Mouse (Mus musculus) left cerebral cortex, postnatal 25 days (tissue): ENCODE measurements around the gene Slc4a1. TPM values are rescaled to one million over a fixed set of nuclear protein-coding genes. Genes with fewer than 3 reads are reported as not detected.

Source experiments
- DNase-seq, 2 experiments: peaks; one replicate each; pipeline ENCODE4 v3.0.0; 2022; ENCODE audit warnings: low spot score in 2 of 2, mixed read lengths in 1 of 2
- intact Hi-C: fragments of 180-260 bp; cut with DNase I; formaldehyde crosslinking; loops from one replicate; pipeline ENCODE4 v1.15.1; 2025
- microRNA-seq, 2 experiments: library from miRNA; unstranded; fragments of <30 nt; microRNA quantifications; one replicate each; pipeline ENCODE4 v1.2.0; 2022
- total RNA-seq, 2 experiments: library from RNA; stranded (reverse); gene quantifications; 2 replicates each; pipeline ENCODE4 v1.2.3; 2021

Slc4a1 gene
- total RNA-seq, 2 experiments from 2014 or later: 0.62 to 0.73 TPM

DNA sequence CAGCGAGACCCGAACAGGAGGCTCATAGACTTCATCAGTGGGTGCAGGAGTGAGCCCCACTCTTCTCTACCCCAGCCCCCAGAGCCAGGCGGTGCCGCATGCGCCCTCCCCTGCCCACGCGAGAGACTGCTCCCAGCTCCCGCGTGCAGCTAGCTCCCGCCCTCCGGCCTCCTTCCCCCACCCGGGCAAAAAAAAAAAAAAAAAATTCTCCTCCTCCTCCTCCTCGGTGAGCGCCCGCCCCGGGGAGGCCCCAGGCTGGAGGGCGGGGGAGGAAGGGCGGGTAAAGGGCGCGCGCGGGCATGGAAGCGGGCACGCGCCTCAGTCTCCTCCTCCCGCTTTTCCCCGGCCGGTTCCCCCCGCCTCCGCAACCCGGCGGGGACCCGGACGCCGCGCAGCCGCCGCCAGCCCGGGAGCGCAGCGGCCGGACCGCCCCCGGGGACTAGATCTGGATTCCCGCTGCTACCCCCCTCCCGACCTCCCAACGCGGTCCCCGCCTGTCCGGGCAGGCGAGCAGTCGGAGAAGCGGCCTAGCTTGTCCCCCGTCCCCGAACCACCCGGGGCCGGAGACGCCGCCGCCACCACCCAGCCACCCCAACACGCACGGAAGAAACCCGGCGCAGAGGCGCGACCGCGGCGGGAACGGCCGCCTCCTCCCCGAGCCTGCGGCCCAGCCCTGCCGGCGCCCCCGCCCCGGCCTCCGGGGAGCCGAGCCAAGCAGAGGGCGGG is 49.3 kb downstream of the Slc4a1 start:
- peak; percentile 84 to 86 for DNase-seq
- intact Hi-C loops: loop anchor here (1.0 to 2.0 kb wide), 2 partner anchors 20 to 91 kb away; partner anchors contain the start of genes Atxn7l3 and Slc25a39

GRCm38 (mm10) chr11:102315690-102316571 is 50.1 kb downstream of the Slc4a1 start:
- intact Hi-C loops: loop anchor here (1.0 to 2.0 kb wide), 2 partner anchors 19 to 91 kb away; partner anchors contain the start of genes Atxn7l3 and Slc25a39
- DNase-seq: no peak

- intact Hi-C loops: no loop called here
- no peak for DNase-seq
Measured at GRCm38 (mm10) chr11:102314321-102314720, 51.7 kb downstream of the Slc4a1 start.

DNA sequence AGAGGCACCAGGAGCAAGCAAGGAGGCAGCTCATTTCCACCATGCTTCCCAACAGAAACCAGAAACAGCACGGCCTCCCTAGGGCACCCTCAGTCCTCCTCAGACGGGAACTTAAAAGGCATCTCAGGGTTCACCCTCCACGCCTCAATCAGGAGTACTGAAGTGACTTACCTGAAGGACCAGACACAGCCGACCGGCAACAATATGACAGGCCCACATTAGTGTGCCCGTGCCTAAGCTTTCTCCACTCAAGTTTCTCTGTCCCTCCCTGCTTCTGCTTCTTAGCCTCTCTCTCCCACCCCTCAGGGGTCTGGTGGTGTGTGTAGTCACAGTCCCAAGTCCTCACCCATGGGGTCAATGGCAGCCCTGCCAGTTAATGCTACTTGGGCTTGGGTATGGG is 53.4 kb downstream of the Slc4a1 start:
- DNase-seq: peak in 1 of 2 experiments; percentile 1
- intact Hi-C loops: no loop called here

DNA sequence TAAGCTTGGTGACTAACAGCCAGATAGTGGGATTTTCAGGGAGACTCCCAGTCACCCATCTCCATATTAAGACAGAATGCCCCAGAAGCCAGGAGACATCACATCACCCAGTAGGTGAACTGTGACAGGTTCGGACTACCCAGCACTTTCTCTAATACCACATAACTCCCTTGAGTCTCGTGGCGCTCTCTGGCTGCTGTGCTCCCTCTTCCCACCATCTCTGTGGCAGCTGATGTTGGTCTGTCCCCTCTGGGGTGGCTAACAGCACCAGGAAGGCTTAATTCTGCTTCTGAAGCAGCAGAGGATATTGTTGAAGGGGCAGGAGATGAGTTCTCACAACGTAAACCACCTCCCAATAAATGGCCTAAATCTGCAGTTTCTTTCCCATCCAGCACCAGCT is 54.0 kb downstream of the Slc4a1 start:
- no peak for DNase-seq
- intact Hi-C loops: no loop called here

- DNase-seq: no peak
- intact Hi-C loops: no loop called here
Measured at GRCm38 (mm10) chr11:102310768-102311695, 55.0 kb downstream of the Slc4a1 start.

DNA sequence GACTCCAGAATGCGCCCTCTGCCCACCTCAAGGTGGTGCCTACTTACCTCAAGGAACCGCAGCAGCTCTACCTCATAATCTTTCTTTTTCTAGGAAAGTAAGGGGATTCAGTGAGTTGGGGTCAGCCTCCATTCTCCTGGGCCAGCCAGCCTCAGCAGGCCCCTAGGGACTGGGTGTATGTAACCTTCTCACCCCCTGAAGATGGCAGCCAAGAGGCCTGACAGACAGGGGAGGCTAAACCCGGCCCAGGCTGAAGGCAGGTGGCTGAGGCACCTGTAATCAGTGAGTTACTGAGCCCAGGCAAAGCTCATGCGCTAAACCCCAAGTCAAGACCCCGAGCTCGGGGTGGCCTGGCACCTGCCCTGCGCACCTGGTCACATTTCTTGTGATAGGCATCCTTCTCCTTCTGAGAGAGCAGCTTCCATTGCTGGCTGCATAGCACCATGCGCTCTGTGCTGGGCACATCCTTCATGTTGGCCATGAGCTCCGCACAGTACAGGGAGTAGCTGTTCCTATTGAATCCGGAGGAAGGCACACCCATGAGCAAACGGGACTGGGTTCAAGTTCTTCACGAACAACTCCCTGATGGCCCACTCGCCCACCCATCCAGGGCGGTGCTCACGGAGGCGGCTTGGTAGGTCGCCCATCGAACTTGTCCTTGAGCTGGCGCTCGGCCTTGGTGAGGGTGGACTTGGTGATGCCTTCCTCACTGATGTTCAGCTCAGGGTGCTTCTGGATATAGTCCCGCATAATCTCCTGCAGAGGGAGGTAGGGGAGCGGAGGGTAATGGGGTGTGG is 56.0 kb downstream of the Slc4a1 start:
- DNase-seq: no peak
- intact Hi-C loops: loop anchor here (1.0 to 2.0 kb wide), 2 partner anchors 97 to 124 kb away; partner anchors contain the start of gene Slc25a39

DNA sequence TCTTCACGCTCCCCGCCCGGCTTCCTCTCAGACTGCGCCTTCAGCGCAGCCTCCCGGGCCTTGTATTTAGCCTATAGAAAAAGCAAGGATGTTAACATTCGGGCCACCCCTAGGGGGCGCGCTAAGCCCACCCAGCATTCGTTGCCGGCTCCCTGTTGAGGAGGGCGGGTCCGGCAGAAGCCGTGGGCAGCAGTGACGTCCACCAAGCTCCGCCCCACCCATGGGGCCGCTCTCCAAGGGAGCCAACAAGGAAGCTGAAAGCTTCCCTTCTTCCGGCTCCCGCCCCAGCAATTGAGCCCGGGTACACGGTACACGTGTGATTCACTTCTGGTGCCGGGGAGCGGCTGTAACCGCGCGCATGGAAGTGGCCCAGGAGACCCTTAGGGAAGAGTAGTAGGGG is 57.0 kb downstream of the Slc4a1 start:
- DNase-seq: peak; percentile 95 to 99
- intact Hi-C loops: loop anchor here (1.0 to 2.0 kb wide), 3 partner anchors 11 to 125 kb away; partner anchors contain the start of gene Slc25a39

GRCm38 (mm10) chr11:102308104-102308503 is 57.9 kb downstream of the Slc4a1 start:
- DNase-seq: no peak
- intact Hi-C loops: loop anchor here (1.0 to 2.0 kb wide), 2 partner anchors 10 to 99 kb away; partner anchors contain the start of gene Slc25a39

DNA sequence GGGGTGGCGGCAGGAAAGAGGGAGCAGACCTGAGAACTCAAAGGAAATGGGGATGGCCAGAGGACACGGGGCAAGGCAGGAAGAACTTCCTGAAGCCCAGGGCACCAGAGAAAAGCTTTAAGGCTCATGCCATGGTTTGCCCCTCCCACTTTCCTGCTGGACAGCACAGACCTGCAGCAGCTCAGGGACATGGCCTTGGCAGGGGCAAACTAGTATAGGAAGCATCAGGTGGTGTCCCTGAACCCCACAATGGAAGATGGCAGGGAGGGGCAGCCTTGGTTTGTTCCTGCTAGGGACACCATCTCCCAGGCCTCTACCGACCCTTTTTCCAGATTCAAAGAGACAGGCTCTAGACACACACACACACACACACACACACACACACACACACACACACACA is 60.6 kb downstream of the Slc4a1 start:
- intact Hi-C loops: no loop called here
- DNase-seq: no peak

DNA sequence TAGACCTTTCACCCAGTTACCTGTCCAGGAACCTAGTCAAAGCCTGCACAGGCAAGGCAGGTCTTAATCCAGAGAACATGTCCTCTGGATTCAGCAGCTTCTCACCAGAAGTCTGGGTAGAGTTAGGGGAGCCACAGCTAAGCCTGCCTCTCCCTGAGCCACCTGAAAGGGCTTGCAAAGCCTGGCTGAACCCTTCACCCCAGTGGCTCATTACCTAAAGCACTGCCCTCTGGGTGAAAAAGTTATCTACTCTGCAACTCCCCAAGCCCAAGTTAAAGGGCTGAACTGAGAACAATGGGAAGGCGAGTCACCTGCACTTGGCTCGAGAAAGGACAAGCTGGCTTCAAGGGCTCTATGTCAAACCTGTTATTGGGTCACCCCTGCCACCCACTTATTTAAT is 61.9 kb downstream of the Slc4a1 start:
- intact Hi-C loops: no loop called here
- no peak for DNase-seq

DNA sequence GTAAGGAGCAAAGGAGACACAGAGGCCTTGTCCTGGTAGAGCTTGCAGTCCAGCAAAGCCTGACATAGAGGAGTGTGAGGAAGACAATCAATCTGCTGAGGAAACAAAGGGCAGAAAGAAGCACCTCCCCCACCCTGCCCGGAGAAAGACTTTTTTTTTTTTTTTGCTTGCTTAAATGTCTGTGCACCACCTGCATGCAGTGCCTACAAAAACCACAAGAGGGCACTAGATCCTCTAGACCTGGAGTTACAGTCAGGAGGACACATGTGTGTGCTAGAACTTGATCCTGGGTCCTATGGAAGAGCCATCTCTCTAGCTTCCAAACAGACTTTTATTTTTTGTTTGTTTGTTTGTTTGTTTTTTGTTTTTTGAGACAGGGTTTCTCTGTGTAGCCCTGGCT is 66.2 kb downstream of the Slc4a1 start:
- peak in 1 of 2 experiments; percentile 53 for DNase-seq
- intact Hi-C loops: no loop called here

Small RNAs within 50 kb of the gene (microRNA-seq; reads per million reads assigned to microRNA genes)
- 0 reads per million in 2 experiments for gene Mir6930

Other genes starting within 250 kb of the Slc4a1 start
- not detected for gene Nags, start 220.7 kb downstream of the Slc4a1 start, total RNA-seq
- 10 to 100 TPM; 24.8 to 28.0 TPM for gene Tmem101, start 209.8 kb downstream of the Slc4a1 start, total RNA-seq
- 10 to 100 TPM; 58.3 to 66.4 TPM for gene Lsm12, start 180.9 kb downstream of the Slc4a1 start, total RNA-seq
- gene G6pc3, start 176.6 kb downstream of the Slc4a1 start, total RNA-seq: 10 to 100 TPM; 55.7 to 61.8 TPM
- 100 to 1,000 TPM; 243 to 261 TPM for gene Hdac5, start 136.0 kb downstream of the Slc4a1 start, total RNA-seq
- gene BC030867, start 117.3 kb downstream of the Slc4a1 start, total RNA-seq: 1 to 10 TPM in 1 of 2 experiments, under 1 TPM in 1; 0.94 to 1.1 TPM
- 1 to 10 TPM; 1.2 TPM for gene Asb16, start 97.5 kb downstream of the Slc4a1 start, total RNA-seq
- 10 to 100 TPM; 67.8 to 71.4 TPM for gene Tmub2, start 81.3 kb downstream of the Slc4a1 start, total RNA-seq
- 100 to 1,000 TPM; 231 to 242 TPM for gene Atxn7l3, start 69.6 kb downstream of the Slc4a1 start, total RNA-seq
- gene Ubtf, start 46.5 kb downstream of the Slc4a1 start, total RNA-seq: 100 to 1,000 TPM; 123 to 127 TPM
- 100 to 1,000 TPM; 441 to 469 TPM for gene Rundc3a, start 27.2 kb upstream of the Slc4a1 start, total RNA-seq
- gene Slc25a39, start 41.7 kb upstream of the Slc4a1 start, total RNA-seq: 10 to 100 TPM; 58.8 to 64.8 TPM
- 10 to 100 TPM; 58.3 to 71.3 TPM for gene Grn, start 64.1 kb upstream of the Slc4a1 start, total RNA-seq
- 100 to 1,000 TPM; 108 to 120 TPM for gene Fam171a2, start 81.5 kb upstream of the Slc4a1 start, total RNA-seq
- gene Itga2b, start 103.9 kb upstream of the Slc4a1 start, total RNA-seq: 1 to 10 TPM; 2.2 to 3.5 TPM
- gene Gpatch8, start 190.2 kb upstream of the Slc4a1 start, total RNA-seq: 10 to 100 TPM; 46.6 to 55.7 TPM
- gene Gm11627, start 213.3 kb upstream of the Slc4a1 start, total RNA-seq: 1 to 10 TPM; 3.8 to 6.0 TPM
- gene Fzd2, start 238.2 kb upstream of the Slc4a1 start, total RNA-seq: 10 to 100 TPM in 1 of 2 experiments, 1 to 10 TPM in 1; 9.3 to 11.3 TPM